Mouse (Mus musculus) cerebellum, adult 2 months (tissue): ENCODE measurements at regions not wholly inside any gene's neighbourhood (a gene's known extent, or its start where the extent isn't known, plus 50 kb on each side); places are given as distances from the start of the nearest gene placed in this dataset.

Source experiments
- DNase-seq, 2 experiments: peaks; one replicate each; pipeline ENCODE4 v3.0.0; 2021
- H3K27ac ChIP-seq: fragments of 200-500 bp; 2 replicates; pipeline ENCODE4 v1.5.1; 2012; ENCODE audit warnings: low read length, control low read depth, inconsistent platforms; ENCODE audit not compliant: insufficient read depth
- H3K27me3 ChIP-seq: fragments of 200-500 bp; 2 replicates; pipeline ENCODE4 v1.6.1; 2012; ENCODE audit warnings: inconsistent platforms, mild to moderate bottlenecking, low read length, moderate library complexity; ENCODE audit not compliant: control insufficient read depth, insufficient read depth
- H3K4me1 ChIP-seq: fragments of 200-500 bp; 2 replicates; pipeline ENCODE4 v1.6.1; 2011; ENCODE audit warnings: low read length; ENCODE audit not compliant: control insufficient read depth, insufficient read depth
- H3K4me3 ChIP-seq: fragments of 200-500 bp; replicated peaks from 2 replicates; pipeline ENCODE3; 2011; ENCODE audit warnings: mild to moderate bottlenecking, low read depth, low read length, control low read depth; ENCODE audit not compliant: insufficient read depth
- CTCF ChIP-seq: fragments of 200-500 bp; IDR thresholded peaks from 2 replicates; pipeline ENCODE4 v1.5.1; 2011; ENCODE audit warnings: low read depth, mild to moderate bottlenecking, control low read depth, low read length, moderate library complexity, borderline replicate concordance; ENCODE audit not compliant: insufficient read depth
- POLR2A ChIP-seq: fragments of 200-500 bp; IDR thresholded peaks from 2 replicates; pipeline ENCODE4 v1.6.1; 2011; ENCODE audit warnings: low read length, control low read depth, borderline replicate concordance; ENCODE audit not compliant: insufficient read depth
- WGBS: fragments of 180-500 bp; shearing (Covaris S2); methylation state at CpG from one replicate; pipeline ENCODE4 v1.1.7; 2018; 5-methylcytosine and 5-hydroxymethylcytosine counted together

- TF ChIP-seq CTCF (no peak), POLR2A (no peak)
- DNase-seq = no peak
- no peak overlapping the region for H3K27ac ChIP-seq
- no peaks in the 10 kb centered on the region for H3K27me3 ChIP-seq
- H3K4me1 ChIP-seq = no peaks in the 10 kb centered on the region
- H3K4me3 ChIP-seq = no peak overlapping the region
- 95% methylated on average over 5 of the region's 5 CpGs for WGBS
These were observed 381.0 kb upstream of the Ubash3b start for GRCm38 (mm10) chr9:41542511-41542910.

- no peak for TF ChIP-seq POLR2A
- TF ChIP-seq CTCF = no peak
- DNase-seq = no peak
- H3K4me3 ChIP-seq = no peak overlapping the region
- H3K27ac ChIP-seq = no peak overlapping the region
- H3K4me1 ChIP-seq = no peaks in the 10 kb centered on the region
- WGBS = 56% methylated on average over 6 of the region's 6 CpGs
- H3K27me3 ChIP-seq = no peaks in the 10 kb centered on the region
These were observed 379.8 kb upstream of the Ubash3b start for GRCm38 (mm10) chr9:41541327-41541726.

GRCm38 (mm10) chr9:41532786-41533185 lies 371.3 kb upstream of the Ubash3b start:
- Histone ChIP-seq H3K4me3 (no peak overlapping the region), H3K27me3 (no peaks in the 10 kb centered on the region), H3K4me1 (no peaks in the 10 kb centered on the region), H3K27ac (no peak overlapping the region)
- 87% methylated on average over 3 of the region's 3 CpGs for WGBS
- no peak for TF ChIP-seq POLR2A
- TF ChIP-seq CTCF = no peak
- DNase-seq = no peak

- WGBS = 84% methylated on average over 7 of the region's 7 CpGs
- no peak for DNase-seq
- Histone ChIP-seq H3K27ac (no peak overlapping the region), H3K4me1 (no peaks in the 10 kb centered on the region), H3K4me3 (no peak overlapping the region), H3K27me3 (no peaks in the 10 kb centered on the region)
- TF ChIP-seq CTCF (no peak), POLR2A (no peak)
These were observed 370.8 kb upstream of the Ubash3b start for GRCm38 (mm10) chr9:41532290-41532689.

GRCm38 (mm10) chr9:41531596-41531995 lies 370.1 kb upstream of the Ubash3b start:
- WGBS = 84% methylated on average over 6 of the region's 6 CpGs
- Histone ChIP-seq H3K4me1 (no peaks in the 10 kb centered on the region), H3K4me3 (no peak overlapping the region), H3K27ac (peak overlapping the region; percentile 53; the same call in 1 of the 2 replicates), H3K27me3 (no peaks in the 10 kb centered on the region)
- DNase-seq = no peak
- no peak for TF ChIP-seq CTCF
- TF ChIP-seq POLR2A = no peak

DNA sequence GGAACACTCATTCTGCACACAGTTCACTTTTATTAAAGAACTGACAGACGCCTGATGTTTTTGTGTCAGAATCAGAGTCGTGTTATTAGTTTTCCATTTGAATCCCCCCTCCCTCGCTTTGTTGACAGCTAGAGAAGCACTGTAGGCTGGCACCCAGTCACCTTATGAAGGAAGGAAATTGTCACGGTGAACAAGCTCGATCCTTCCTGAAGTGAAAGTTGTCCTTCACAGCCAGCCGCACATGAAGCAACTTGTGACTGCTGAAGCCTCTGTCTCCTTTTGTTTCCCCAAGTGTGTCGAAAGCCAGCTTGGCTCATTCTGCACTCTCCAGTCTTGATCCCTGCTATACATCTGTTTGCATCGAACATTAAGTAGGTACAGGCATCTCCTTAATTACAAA lies 364.6 kb upstream of the Ubash3b start:
- Histone ChIP-seq H3K4me3 (no peak overlapping the region), H3K27me3 (no peaks in the 10 kb centered on the region), H3K4me1 (no peaks in the 10 kb centered on the region), H3K27ac (no peak overlapping the region)
- WGBS = 26% methylated on average over 8 of the region's 8 CpGs
- DNase-seq = no peak
- TF ChIP-seq POLR2A (no peak), CTCF (no peak)

DNA sequence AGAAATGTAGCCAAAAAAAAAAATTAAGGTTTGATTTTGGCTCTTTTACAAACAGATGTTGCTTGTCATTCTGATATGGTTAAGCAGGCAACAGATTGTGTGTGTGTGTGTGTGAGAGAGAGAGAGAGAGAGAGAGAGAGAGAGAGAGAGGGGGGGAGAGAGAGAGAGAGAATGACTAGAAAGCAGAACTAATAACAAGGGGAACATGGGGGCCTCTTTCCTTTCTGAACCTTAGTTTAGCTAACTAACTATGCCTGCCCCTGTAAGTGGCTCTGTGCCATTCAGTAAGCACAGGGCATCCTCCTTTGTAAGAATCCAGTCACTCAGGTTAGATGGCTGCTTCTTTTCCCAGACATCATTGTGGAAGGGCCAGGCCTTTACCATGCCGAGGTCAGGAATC lies 364.0 kb upstream of the Ubash3b start:
- no peak for TF ChIP-seq POLR2A
- no peak for TF ChIP-seq CTCF
- whole genome bisulfite sequencing = 23% methylated on average over 1 of the region's 1 CpGs

DNA sequence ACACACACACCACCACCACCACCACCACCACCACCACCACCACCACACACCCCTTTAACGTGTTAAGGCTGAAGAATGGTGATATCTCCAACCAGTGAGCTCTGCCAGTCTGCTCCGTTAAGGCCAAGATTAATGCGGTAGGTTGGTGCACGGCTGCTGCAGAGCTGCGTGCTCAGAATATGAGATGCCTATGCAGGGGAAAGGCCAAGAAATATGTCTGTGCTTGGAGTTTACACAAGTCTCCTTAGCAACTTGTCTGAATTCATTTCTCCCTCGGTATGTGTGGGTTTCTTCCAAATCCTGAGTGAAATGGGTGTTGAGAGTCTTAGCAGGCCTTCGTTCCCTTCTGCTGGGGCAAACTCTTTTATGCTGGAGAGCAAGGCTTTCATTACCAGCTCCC lies 363.1 kb upstream of the Ubash3b start:
- no peak for TF ChIP-seq CTCF
- TF ChIP-seq POLR2A = no peak
- 44% methylated on average over 7 of the region's 7 CpGs for WGBS
- no peaks in the 10 kb centered on the region for H3K4me1 ChIP-seq
- H3K4me3 ChIP-seq = no peak overlapping the region
- H3K27me3 ChIP-seq = no peaks in the 10 kb centered on the region
- no peak overlapping the region for H3K27ac ChIP-seq
- DNase-seq = no peak

More for the DNA sequence above, 364.0 kb upstream of the Ubash3b start:
- no peak for DNase-seq
- H3K4me3 ChIP-seq = no peak overlapping the region
- no peaks in the 10 kb centered on the region for H3K27me3 ChIP-seq
- H3K4me1 ChIP-seq = no peaks in the 10 kb centered on the region
- no peak overlapping the region for H3K27ac ChIP-seq

DNA sequence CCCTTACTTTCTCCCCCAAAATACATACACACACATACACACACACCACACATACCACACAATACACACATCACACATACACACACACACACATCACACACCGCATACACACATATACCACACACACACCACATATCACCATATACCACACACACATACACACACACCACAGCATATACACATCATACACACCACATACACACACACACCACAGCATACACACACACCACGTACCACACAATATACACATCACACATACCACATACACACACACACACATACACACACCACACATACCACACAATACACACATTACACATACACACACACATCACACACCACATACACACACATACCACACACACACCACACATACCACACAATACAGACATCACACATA lies 362.5 kb upstream of the Ubash3b start:
- 99% methylated on average over 2 of the region's 2 CpGs for WGBS
- Histone ChIP-seq H3K27me3 (no peaks in the 10 kb centered on the region), H3K4me3 (no peak overlapping the region), H3K27ac (no peak overlapping the region), H3K4me1 (no peaks in the 10 kb centered on the region)
- DNase-seq = no peak
- TF ChIP-seq POLR2A (no peak), CTCF (no peak)
